Mouse (Mus musculus): ENCODE results near the gene Tbc1d7. TPM values are rescaled to one million over a fixed set of nuclear protein-coding genes. Genes with fewer than 3 reads are reported as not detected.
A peak's percentile ranks its signal among the peaks of the same experiment; 100 is the strongest.

The Tbc1d7 gene
- total and polyA plus RNA-seq, 3 experiments: 9.4 to 82.5 (median 11.6) TPM

DNA sequence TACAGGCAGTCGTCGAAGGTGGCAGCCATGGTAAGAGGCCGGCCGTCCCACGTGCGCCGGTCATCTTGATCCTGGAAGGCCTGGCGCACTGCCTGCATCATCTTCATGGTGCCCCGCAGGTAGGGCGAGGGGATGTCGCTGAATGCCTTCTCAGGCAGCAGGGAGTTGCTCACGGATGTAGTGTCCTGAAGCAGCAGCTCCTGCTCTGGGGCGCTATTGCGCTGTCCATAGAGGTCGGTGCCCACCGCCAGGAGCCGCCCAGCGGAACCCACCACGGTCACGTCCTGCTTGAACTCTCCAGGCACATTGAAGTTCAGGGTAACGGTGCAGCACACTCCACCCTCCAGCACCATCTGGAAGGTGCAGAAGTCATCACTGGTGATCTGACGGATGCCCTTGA, 29.2 kb upstream of the Tbc1d7 start:
- DNase-seq (ENCODE audit: low spot score): no peak
- Histone ChIP-seq H3K4me3 (ENCODE audit: low read depth, low read length) (peak overlapping the region; percentile 41), H3K4me1 (ENCODE audit: insufficient read depth, low read depth, low read length) (peaks cover 89% of the 10 kb centered on the region), H3K27me3 (ENCODE audit: insufficient read depth, low read length) (peaks cover 57% of the 10 kb centered on the region), H3K36me3 (replicated peaks) (peaks cover 9% of the 10 kb centered on the region), H3K9me3 (replicated peaks) (peaks cover 7% of the 10 kb centered on the region)
- no peak for ATAC-seq (ENCODE audit: extremely low read depth, insufficient number of reproducible peaks, low FRiP score, poor library complexity, severe bottlenecking)
- no peak for TF ChIP-seq GATA2 (IDR thresholded peaks at IDR 0.05; ENCODE audit: borderline replicate concordance, low read depth, low read length)
- TF ChIP-seq CTCF (IDR thresholded peaks at IDR 0.05; ENCODE audit: low read depth, low read length): no peak
- no peak for TF ChIP-seq POLR2AphosphoS5 (IDR thresholded peaks at IDR 0.05; ENCODE audit: insufficient replicate concordance, low read depth, low read length)
- TF ChIP-seq GATA1 (IDR thresholded peaks at IDR 0.05; ENCODE audit: borderline replicate concordance, low read length): no peak
- TF ChIP-seq TAL1 (conservative IDR thresholded peaks at IDR 0.05; ENCODE audit: low read depth, low read length): no peak

DNA sequence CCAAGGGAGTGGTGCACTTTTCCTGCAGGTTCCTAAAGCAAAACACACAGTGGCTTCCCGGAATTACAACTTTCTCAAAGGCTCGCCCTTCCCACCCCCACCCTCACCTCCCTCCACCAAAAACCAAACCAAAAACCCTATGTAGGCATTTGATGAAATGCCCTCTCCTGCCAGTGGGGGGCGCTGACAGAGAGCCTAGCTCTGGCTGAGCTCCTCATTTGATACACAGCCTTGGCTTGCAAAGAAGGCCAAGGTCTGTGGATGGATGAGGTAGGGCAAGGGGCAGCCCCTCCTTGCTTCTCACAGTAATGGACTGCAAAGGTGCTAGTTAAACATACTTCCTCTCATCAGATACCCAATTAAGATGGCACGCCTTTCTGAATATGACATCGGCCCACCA, 28.4 kb upstream of the Tbc1d7 start:
- Histone ChIP-seq H3K4me1 (ENCODE audit: insufficient read depth, low read depth, low read length) (peaks cover 91% of the 10 kb centered on the region), H3K36me3 (replicated peaks) (peaks cover 9% of the 10 kb centered on the region), H3K27me3 (ENCODE audit: insufficient read depth, low read length) (peaks cover 59% of the 10 kb centered on the region), H3K9me3 (replicated peaks) (peaks cover 7% of the 10 kb centered on the region), H3K4me3 (ENCODE audit: low read depth, low read length) (peak overlapping the region; percentile 31; the same call in 1 of the 2 replicates)
- DNase-seq (ENCODE audit: low spot score): no peak
- ATAC-seq (ENCODE audit: extremely low read depth, insufficient number of reproducible peaks, low FRiP score, poor library complexity, severe bottlenecking): no peak
- TF ChIP-seq CTCF (IDR thresholded peaks at IDR 0.05; ENCODE audit: low read depth, low read length) (0 out of 2 replicates have a peak, but pooled peaks have one; percentile 22), POLR2AphosphoS5 (IDR thresholded peaks at IDR 0.05; ENCODE audit: insufficient replicate concordance, low read depth, low read length) (no peak)

GRCm38 (mm10) chr13:43199282-43199681, 28.0 kb upstream of the Tbc1d7 start:
- no peak for ATAC-seq (ENCODE audit: extremely low read depth, insufficient number of reproducible peaks, low FRiP score, poor library complexity, severe bottlenecking)

DNA sequence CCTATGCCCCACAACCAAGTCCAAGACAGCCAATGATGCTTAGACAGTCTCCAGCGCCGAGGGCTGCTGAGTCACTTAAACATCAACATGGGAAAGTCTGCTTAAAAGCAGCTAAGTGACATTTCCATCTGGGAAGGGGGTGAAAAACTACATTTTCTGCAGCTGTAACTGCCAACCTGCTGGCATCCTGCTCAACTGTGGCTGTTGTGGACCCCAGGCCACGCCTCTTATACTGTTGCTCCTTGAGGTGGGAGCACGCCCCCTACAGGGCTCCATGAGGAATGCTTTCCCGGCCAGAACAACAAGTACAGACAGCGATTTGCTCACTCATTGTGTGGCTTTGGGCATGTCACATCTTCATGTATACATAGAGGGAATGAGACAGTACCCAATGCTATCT, 25.9 kb upstream of the Tbc1d7 start:
- Histone ChIP-seq H3K4me1 (ENCODE audit: insufficient read depth, low read depth, low read length) (peaks cover 92% of the 10 kb centered on the region), H3K27me3 (ENCODE audit: insufficient read depth, low read length) (peaks cover 40% of the 10 kb centered on the region; the same call in 1 of the 2 replicates), H3K36me3 (replicated peaks) (peaks cover 9% of the 10 kb centered on the region), H3K4me3 (ENCODE audit: low read depth, low read length) (no peak overlapping the region), H3K9me3 (replicated peaks) (peaks cover 7% of the 10 kb centered on the region)
- DNase-seq (ENCODE audit: low spot score) (no peak), ATAC-seq (ENCODE audit: extremely low read depth, insufficient number of reproducible peaks, low FRiP score, poor library complexity, severe bottlenecking) (no peak)
- TF ChIP-seq TAL1 (conservative IDR thresholded peaks at IDR 0.05; ENCODE audit: low read depth, low read length): no peak
- 0 out of 2 replicates have a peak, but pooled peaks have one; percentile 23 for TF ChIP-seq CTCF (IDR thresholded peaks at IDR 0.05; ENCODE audit: low read depth, low read length)
- no peak for TF ChIP-seq POLR2AphosphoS5 (IDR thresholded peaks at IDR 0.05; ENCODE audit: insufficient replicate concordance, low read depth, low read length)
- TF ChIP-seq GATA1 (IDR thresholded peaks at IDR 0.05; ENCODE audit: borderline replicate concordance, low read length): no peak
- no peak for TF ChIP-seq GATA2 (IDR thresholded peaks at IDR 0.05; ENCODE audit: borderline replicate concordance, low read depth, low read length)

More at GRCm38 (mm10) chr13:43199282-43199681, 28.0 kb upstream of the Tbc1d7 start:
- H3K27me3 ChIP-seq (ENCODE audit: insufficient read depth, low read length): peaks cover 58% of the 10 kb centered on the region
- no peak for DNase-seq (ENCODE audit: low spot score)
- H3K4me1 ChIP-seq (ENCODE audit: insufficient read depth, low read depth, low read length): peaks cover 92% of the 10 kb centered on the region
- H3K36me3 ChIP-seq (replicated peaks): peaks cover 9% of the 10 kb centered on the region
- H3K4me3 ChIP-seq (ENCODE audit: low read depth, low read length): peak overlapping the region; percentile 31; the same call in 1 of the 2 replicates
- peaks cover 7% of the 10 kb centered on the region for H3K9me3 ChIP-seq (replicated peaks)
- TF ChIP-seq CTCF (IDR thresholded peaks at IDR 0.05; ENCODE audit: low read depth, low read length) (no peak), GATA2 (IDR thresholded peaks at IDR 0.05; ENCODE audit: borderline replicate concordance, low read depth, low read length) (no peak), GATA1 (IDR thresholded peaks at IDR 0.05; ENCODE audit: borderline replicate concordance, low read length) (no peak), POLR2AphosphoS5 (IDR thresholded peaks at IDR 0.05; ENCODE audit: insufficient replicate concordance, low read depth, low read length) (no peak), TAL1 (conservative IDR thresholded peaks at IDR 0.05; ENCODE audit: low read depth, low read length) (no peak)

- no peak for DNase-seq (ENCODE audit: low spot score)
- peaks cover 9% of the 10 kb centered on the region for H3K36me3 ChIP-seq (replicated peaks)
- peak overlapping the region; percentile 16; the same call in 1 of the 2 replicates for H3K4me3 ChIP-seq (ENCODE audit: low read depth, low read length)
- H3K4me1 ChIP-seq (ENCODE audit: insufficient read depth, low read depth, low read length): peaks cover 91% of the 10 kb centered on the region
- H3K9me3 ChIP-seq (replicated peaks): peaks cover 7% of the 10 kb centered on the region
- H3K27me3 ChIP-seq (ENCODE audit: insufficient read depth, low read length): peaks cover 33% of the 10 kb centered on the region; the same call in 1 of the 2 replicates
- TF ChIP-seq POLR2AphosphoS5 (IDR thresholded peaks at IDR 0.05; ENCODE audit: insufficient replicate concordance, low read depth, low read length) (no peak), GATA2 (IDR thresholded peaks at IDR 0.05; ENCODE audit: borderline replicate concordance, low read depth, low read length) (no peak), TAL1 (conservative IDR thresholded peaks at IDR 0.05; ENCODE audit: low read depth, low read length) (no peak), CTCF (IDR thresholded peaks at IDR 0.05; ENCODE audit: low read depth, low read length) (peak; percentile 39; the same call in 1 of the 2 replicates), GATA1 (IDR thresholded peaks at IDR 0.05; ENCODE audit: borderline replicate concordance, low read length) (no peak)
- no peak for ATAC-seq (ENCODE audit: extremely low read depth, insufficient number of reproducible peaks, low FRiP score, poor library complexity, severe bottlenecking)
Measured at GRCm38 (mm10) chr13:43196000-43196399, 24.7 kb upstream of the Tbc1d7 start.

GRCm38 (mm10) chr13:43193932-43194331, 22.6 kb upstream of the Tbc1d7 start:
- TF ChIP-seq POLR2AphosphoS5 (IDR thresholded peaks at IDR 0.05; ENCODE audit: insufficient replicate concordance, low read depth, low read length) (no peak), GATA1 (IDR thresholded peaks at IDR 0.05; ENCODE audit: borderline replicate concordance, low read length) (no peak), TAL1 (conservative IDR thresholded peaks at IDR 0.05; ENCODE audit: low read depth, low read length) (no peak)
- no peaks in the 10 kb centered on the region for H3K36me3 ChIP-seq (replicated peaks)
- H3K9me3 ChIP-seq (replicated peaks): no peaks in the 10 kb centered on the region
- ATAC-seq (ENCODE audit: extremely low read depth, insufficient number of reproducible peaks, low FRiP score, poor library complexity, severe bottlenecking) (no peak), DNase-seq (ENCODE audit: low spot score) (no peak)
- H3K27me3 ChIP-seq (ENCODE audit: insufficient read depth, low read length): peaks cover 19% of the 10 kb centered on the region; the same call in 1 of the 2 replicates
- peak overlapping the region; percentile 24; the same call in 1 of the 2 replicates for H3K4me3 ChIP-seq (ENCODE audit: low read depth, low read length)
- H3K4me1 ChIP-seq (ENCODE audit: insufficient read depth, low read depth, low read length): peaks cover 80% of the 10 kb centered on the region

All from G1E (cell line).